Mouse (Mus musculus) frontal cortex, adult (tissue): Measurements from ENCODE around the gene Ldlrad3.

ENCODE experiments used
- ATAC-seq: cut with Nextera tagmentation; 2 replicates; pipeline ENCODE4 v1.9.2; 2017; ENCODE audit warnings: mild to moderate bottlenecking, moderate library complexity, mixed read lengths; ENCODE audit not compliant: low TSS enrichment

Ldlrad3 gene

DNA sequence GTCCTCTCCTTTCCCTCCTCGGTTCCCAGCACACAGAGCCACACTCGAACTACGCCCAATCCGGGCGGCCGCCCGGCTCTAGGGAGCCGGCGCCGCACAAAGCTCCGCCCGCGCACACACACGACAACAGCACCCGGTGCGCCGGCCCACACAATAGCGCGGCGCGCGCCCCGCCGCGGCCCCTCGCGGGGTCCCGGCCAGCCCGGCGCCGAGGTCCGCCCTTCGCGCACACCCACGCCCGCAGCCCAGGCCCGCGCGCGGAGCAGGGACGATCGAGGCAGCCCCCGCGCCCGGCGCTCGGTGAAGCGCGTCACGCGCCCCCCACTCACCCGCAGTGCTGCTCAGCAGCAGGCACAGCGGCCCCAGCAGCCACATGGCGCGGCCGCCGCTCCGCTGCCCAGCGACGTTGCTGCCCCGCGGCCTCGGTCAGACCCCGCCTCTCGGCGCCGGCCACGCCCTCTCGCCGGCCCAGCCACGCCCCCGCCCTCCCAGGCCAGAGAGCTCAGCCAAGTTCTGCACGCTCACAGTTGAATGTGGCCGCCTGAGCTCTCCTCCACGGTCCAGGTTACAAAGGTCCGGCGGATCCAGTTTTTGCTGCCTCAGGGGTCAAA is at the start of gene Ldlrad3:
Gene Ldlrad3, minus strand, starts transcription at position 435 of the 611 bp plus-strand sequence.
- ATAC-seq = peak; percentile 86

DNA sequence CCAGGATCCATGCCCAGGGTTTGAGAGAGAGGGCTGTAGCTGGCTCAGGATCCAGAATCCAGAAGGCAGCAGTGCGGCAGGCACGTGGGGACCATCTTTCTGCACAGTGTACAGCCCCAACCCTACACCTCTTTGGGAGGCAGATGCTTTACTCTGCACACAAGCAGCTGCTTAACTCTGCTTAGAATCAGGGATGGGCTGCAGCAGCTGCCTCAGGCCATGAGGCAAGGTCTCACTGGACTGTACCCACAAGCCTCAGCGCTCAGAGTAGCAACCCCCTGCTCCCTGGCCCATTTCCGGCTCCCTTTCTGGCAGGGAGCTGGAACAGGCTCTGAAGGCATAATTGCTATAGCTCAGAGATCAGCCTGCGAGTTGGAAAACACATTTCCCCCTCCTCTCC is 45.3 kb upstream of the Ldlrad3 start:
- ATAC-seq = peak; percentile 23

DNA sequence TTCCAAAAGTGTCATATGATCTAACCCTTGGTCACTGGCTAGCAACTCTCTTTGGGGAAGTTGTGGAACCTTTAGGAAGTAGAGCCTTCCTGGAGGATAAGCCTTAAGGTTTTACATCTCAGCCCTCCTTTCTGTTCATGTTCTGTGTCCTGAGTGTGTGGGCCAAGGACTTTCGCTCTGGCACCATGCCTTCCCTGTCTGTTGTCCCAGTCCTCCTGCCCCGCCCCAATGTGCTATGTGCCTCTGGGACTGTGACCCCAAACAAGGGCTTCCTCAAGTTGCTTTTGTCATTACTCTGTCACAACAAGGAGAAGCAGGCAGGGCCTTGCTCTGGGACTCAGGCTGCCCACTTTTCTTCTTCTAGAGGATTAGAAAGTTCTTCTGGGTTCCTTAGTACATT is 42.9 kb upstream of the Ldlrad3 start:
- ATAC-seq = no peak

DNA sequence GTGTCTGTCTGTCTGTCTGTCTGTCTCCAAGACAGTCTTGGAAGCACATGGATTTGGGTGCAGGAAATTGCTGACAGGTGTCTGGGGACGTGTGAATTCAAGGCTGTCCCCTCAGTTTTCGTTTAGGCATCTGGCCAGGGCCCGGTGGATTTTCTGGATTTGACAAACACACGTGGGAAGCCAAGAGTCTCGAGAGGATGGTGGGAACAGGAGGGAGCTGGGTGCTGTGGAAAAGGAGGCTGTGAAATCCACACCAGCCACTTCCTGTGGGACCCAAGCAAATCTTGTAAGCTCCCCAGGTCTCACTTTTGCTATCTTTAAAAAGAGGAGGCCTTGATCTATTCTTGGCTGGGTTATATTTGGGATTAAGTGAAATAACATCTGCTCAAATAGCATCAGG is 42.1 kb upstream of the Ldlrad3 start:
- ATAC-seq = no peak

DNA sequence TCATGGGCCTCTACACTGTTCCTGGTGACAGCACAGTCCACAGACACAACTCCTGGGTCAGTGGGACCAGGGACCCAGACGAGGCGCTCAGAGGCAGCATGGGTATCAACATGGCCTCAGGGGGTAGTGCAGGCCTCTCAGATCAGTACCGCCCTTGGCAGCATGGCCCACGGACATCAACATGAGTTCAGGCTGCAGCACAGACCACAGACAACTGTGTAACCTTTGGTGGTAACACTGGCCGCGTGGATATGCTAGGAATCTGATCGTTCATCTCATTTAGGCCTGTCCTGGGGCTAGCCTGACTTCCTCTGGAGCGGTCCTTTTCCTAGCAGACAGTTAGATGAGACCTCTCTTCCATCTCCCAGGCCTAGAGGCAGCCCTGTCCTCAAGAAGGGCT is 41.7 kb upstream of the Ldlrad3 start:
- ATAC-seq = no peak

DNA sequence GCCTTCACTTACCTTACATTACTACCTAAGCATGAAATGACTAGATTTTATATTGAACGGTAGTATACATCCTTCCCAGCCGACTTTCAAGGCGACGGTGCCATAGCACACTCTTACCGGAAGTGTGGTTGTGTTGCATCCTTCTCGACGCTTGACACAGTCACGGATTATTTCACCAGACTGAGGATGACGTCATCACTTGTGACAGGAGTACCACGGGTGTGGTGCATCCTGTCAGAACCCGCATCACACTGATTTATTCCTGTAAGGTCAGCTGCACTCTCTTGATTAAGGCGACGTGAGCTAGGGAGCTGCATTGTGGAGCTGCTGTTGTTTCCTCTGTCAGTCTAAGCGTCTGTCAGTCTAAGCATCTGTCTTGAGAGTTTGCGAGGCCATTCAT is 40.1 kb upstream of the Ldlrad3 start:
- ATAC-seq = no peak

DNA sequence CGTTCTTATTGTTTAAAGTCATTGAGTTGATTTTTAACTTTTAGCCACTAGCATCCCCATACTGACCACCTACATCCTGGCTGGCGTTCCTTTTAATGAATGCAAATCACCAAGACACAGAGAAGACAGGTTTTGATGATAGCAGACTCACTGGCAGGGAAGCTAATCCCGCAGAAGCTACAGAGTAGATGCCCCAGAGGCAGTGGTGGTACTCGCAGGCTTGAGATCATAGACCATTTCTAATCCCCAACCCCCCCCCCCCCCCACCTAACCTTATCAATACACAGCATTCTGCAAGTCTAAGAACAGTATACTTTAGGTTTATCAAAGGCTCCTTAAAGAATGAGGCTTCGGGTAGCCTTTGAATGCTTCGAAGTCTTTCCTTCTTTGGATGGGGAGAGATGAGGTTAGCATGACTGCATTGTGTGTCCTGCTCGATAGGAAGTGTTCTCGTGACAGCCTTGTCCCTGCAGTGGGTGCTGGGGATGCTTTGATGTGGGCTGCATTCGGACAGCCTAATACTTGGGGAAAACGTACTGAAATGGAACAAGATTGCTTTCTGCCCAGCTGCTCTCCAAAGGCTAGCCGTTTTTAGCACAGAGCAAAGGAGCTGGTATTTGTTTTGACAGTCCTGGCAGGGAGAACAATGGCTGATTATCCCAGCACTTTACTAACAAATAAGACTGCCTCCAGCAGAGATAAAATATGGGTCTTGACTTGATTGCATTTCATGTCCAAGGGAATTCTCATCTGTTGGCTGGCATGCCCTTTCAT is 37.4 kb upstream of the Ldlrad3 start:
- peak; percentile 47; the same call in 1 of the 2 replicates for ATAC-seq

DNA sequence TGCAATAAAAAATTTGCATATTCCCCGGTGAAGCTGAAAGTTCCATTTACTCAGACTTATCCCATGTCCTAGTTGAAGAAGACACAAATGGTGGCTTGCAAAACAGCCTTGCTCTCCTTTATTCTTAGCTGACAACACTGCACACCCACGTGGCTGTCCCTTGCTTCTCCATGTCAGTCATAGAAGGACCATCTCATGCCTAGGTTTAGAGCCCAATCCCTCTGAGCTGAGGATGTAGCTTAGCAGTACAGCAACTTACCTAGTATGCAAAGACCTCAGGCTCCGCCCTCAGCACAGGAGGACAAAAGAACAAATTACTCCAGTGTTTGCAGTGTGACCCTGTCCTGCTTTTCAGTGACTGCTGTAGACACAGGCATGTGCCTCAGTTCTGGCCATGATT is 36.6 kb upstream of the Ldlrad3 start:
- peak; percentile 57 for ATAC-seq

DNA sequence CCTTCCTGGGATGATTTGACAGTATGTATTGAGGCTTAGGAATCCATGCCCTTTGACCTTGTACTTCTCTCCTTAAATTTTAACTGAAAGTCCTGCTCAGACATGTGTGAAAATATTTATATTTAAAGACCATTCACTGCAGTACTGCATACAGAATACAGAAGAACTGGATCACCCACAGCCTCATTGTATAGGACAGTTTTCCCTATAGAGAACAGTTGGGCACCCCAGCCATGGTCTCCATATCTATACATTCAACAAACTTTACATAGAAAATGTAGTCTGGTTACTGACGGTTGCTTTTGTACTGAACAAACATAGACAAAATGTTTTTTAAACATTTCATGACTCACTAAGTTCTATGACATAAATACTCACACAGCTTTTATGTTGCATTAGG is 30.6 kb upstream of the Ldlrad3 start:
- ATAC-seq = no peak

DNA sequence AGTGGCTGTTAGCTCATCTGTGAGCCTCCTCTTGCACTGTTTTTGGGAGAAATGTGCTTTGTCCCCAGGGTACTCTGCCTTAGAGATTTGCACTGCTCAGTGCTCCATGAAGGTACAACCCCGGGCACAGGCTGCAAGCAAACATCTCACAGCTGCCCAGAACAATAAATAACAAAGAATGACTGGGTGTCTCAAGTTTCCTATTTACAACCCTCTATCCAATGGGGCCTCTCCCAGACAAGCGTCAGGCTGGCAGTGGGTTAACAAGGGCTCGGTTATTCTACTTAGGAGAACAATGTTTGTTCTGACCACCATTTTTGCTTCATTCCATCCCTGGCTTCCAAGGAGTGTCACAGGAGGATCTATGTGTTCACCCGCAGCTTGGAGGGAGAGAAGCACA is 25.9 kb upstream of the Ldlrad3 start:
- no peak for ATAC-seq

DNA sequence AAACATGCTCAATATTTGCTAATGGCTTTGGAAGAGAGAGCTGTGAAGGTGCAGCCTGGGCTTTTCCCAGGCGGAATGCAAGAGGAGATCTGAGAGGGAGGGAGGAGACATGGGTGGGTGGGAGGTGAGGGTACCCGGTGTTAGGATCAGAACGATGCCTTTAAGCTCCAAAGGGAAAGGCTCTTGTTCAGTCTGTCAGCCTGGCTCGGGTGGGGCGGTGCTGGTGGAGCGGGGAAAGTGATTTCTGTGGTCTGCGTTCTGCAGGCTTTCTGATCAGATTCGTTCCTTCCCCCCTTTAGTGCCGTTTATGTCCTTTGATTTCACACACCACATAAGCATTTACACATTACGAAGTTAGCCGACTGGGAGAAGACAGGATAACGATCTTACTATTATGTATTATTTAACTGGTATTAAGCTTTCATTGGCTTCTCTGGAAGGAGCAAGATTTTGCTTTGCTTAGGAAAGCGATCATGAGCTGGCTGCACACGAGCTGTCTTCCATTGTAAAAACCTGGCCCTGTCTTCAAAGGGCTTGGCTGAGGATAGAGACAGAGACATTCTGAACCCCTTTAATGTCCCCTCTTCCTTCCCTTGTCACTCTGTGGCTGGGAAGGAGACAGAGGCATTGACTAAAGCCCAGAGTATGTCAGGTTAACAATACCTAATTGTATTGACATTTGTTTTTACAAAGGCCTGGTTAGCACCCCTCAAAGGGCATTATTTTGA is 19.7 kb upstream of the Ldlrad3 start:
- peak; percentile 62 for ATAC-seq

DNA sequence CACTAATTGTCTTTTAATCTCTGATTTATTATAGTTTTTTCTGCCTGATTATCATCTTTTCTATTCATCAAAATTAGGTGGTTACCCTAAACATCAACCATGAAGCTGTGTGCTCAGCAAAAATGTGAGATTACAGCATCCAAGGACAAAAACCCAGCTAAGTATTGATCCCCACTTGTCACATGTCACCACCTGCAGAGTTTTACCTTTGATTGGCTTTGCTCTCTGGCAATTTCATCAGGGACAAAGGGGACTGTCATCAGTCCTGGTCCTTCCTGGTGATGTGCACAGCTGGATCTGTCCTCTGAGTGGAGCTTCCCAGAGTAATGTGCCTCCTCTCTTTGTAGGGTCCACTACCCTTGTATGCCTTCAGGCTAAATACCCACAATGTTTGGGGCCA is 17.3 kb upstream of the Ldlrad3 start:
- no peak for ATAC-seq

DNA sequence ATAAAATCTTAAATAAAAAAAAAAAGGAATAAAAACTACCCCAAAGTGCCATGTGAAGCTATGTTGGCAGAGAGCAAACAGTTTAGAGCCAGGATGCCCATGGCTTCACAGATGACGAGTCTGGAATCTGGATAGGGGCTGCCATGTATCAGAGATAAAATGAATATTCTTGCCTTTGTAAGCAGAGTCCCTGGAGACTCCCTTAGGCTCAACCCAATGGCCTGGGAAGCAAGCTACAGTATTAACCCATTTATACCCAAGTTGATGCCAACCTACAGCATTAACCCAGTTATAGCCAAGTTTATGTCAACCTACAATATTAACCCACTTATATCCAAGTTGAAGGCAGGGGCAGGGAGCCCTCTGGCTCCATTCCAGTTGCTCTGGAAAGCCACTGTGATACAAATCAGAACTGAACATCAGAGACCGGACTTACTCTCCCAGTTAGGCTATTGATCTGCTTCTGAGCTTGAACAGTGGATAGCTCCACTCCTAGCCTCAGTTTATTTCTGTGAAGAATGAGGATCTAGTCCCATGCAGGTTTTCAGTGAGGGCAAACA is 16.1 kb upstream of the Ldlrad3 start:
- ATAC-seq = no peak

DNA sequence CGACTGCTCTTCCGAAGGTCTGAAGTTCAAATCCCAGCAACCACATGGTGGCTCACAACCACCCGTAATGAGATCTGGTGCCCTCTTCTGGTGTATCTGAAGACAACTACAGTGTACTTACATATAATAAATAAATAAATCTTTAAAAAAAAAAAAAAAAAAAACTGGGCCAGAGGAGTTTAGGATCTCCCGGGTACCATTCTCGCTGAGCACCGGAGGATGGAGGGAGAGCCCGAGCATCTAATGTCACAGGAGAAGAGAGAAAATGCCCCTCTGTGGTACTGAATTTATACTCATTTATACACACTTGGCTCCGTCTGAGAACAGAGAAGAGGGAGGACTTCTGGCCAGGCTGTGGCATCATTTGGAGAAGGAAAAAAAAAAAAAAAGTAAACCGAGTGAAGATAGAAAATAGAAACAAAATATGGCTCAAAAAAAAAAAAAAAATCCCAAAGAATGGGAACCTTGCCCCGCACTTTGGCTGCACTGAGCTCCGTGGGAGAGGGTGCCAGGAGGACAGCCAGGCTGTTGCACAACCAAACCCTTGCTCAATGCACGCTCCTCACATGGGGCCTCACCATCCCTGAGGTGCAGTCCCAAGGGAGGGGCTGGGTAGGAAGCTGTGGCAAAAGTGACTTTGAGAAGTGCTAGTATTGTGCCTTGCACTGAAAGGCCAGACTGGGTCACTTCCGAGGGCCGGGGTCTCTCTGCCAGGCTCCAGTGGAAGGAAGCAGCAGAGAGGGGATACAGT is 15.2 kb upstream of the Ldlrad3 start:
- ATAC-seq = peak; percentile 68

DNA sequence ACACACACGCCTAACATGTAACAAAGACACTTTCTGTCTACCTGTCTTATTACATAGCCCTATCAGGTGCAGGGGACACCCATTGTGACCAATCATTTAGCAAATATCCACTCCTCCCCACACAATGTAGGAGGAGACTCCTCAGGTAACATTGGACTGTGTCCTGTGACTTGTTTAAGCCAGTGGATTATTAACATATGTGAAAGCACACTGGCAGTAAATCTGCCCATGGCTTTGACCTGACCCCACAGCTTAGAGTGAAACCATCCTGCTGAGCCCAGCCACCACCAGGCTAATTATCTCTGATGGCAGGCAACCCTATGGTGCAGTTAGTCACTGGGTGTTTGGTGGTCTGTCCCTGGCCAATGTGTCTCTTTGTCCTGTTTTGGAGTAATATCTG is 11.1 kb upstream of the Ldlrad3 start:
- ATAC-seq = no peak

DNA sequence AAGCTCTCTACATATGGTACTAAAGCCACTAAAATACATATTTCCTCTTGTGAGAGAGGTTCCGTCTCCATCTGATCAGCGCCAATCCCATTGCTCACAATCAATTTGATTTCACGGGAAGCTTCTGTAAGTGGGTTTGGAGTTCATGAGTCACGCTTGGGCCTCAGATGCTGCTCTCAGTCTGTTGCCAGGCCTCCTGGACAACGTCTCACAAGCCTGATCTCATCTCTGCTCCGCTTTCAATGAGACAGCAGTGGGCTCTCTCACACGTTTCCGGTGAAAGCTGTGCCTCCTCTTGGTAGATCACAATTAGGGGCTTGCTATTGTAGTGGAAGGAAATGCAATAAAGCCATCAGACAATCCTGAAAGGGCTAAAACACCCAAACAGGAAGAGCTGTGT is 10.5 kb upstream of the Ldlrad3 start:
- ATAC-seq = no peak

DNA sequence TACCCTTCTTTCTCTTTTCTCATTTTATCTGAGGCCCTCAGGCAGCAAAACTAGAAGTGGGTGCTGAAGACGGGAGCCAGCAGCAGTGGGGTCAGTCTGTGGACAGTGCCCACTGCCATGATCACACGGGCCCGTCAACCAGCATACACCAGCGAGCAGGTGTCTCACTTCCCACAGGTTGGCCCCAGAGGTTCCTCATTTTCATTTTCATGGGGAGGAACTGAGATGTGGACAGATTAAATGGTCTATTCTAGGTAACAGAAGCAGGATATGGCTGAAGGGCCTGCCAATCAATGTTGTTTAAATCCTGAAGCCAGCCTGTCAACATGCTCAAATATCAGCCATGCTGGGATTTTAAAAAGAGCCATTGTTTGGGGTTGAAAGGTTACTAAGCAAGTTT is 9.3 kb upstream of the Ldlrad3 start:
- ATAC-seq = no peak

DNA sequence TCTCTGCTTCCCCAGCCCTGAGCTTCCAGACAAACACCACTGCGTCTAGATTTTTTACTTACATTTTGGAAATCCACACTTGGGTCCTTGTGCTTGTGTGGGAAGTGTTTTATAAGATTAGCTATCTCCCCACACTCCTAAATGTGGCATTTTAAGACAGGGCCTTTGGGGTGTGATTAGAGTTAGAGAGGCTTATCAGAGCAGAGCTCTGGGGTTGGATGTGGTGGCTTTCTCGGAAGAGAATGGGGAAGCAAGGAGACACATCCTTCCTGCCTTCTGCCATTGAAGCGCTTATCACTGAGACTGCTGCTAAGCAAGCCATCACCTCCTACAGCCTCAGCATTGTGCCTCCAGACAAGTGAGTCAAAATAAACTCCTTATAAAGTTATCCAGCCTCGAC is 8.1 kb upstream of the Ldlrad3 start:
- ATAC-seq = peak; percentile 72

DNA sequence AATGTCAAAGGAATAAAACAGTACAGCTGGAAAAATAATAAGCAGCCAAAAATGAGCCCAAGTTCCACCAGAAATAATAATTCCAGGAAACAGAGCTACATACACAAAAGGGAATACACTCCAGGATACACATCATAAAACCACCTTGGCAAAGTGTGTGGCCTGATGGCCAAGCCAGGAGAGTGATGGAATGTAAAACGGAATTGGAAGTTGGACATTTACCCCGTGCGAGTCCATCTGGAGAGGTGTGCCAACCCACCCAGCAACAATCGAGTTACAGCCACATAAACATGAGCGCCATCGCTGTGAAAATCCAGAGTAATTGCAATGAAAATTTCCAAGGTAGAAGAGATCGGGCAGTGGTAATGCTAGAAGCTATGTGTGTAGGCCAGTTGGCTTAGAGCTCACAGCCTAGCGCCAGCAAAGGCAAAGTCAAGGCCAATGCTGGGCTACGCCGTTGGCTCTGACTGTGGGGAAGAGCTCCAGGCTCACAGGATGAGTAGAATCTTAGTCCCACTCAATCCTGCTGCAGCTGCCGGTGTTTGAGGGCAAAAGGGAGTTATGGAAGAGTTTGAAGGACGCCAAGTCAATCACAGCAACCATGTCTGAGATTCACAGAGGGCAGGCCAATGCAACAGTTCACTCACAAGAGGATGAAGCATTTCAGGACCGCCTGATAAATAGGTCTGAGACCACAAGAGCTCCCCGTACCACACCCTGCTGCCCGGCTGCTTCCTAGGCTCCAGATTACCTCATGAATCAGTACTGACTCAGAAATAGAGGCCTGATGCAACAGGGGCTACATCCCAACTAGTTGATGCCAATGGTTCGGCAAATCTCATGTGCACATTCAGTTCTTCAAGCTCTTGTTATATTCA is 7.0 kb upstream of the Ldlrad3 start:
- ATAC-seq = no peak

DNA sequence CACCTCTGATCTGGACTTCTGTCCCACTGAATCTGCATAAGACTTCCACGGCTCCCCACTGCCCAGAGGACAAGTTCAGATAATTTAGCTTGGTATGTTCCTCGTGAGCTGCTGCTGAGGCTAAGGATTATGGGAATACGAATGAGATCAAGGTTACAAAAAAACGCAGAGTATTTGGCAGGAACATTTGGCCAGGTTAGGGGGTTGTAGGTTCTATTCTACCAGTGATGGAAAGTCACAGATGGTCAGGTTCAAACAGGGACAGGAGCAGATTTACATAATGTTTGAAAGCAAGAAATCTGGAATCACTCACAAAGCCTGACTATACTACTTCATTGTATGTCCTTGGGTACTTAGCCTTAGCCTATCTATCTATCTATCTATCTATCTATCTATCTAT is 5.6 kb upstream of the Ldlrad3 start:
- no peak for ATAC-seq

DNA sequence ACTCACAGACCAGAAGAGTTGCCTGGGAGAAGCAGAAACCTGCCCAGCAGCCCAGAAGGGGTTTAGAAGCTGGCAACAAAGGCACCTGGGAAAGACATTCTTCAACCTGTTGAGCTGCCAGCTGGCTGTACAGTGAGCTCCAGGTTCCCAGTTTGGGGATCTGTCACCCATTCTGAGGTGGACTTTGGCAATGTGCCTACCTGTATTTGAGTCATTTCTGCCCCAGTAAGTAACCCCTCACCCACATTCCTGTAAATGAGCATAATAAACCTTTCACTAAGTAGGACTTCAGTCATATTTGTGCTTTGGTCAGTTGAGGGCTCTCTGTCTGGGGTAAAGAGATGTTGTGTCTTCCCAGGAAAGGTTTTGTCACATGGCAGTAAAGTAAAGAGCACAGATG is 4.8 kb upstream of the Ldlrad3 start:
- ATAC-seq = no peak
